Mouse (Mus musculus) layer of hippocampus, postnatal 14 days (tissue): ENCODE results near the gene Apex1. TPM values are rescaled to one million over a fixed set of nuclear protein-coding genes. Genes with fewer than 3 reads are reported as not detected.
A peak's percentile ranks its signal among the peaks of the same experiment; 100 is the strongest.
"Not testable (repeated sequence)": the region's sequence is repeated elsewhere in the genome, so short reads cannot be mapped to it uniquely, and the experiment has no call there.

ENCODE experiments used
- DNase-seq, 2 experiments: peaks; one replicate each; pipeline ENCODE4 v3.0.0; 2021 to 2022; ENCODE audit warnings: low spot score in 2 of 2, mixed read lengths in 1 of 2
- total RNA-seq, 2 experiments: library from RNA; stranded (reverse); gene quantifications; 2 replicates each; pipeline ENCODE4 v1.2.3; 2021

The Apex1 gene
- total RNA-seq, 2 experiments from 2014 or later: 66.3 to 71.3 TPM

DNA sequence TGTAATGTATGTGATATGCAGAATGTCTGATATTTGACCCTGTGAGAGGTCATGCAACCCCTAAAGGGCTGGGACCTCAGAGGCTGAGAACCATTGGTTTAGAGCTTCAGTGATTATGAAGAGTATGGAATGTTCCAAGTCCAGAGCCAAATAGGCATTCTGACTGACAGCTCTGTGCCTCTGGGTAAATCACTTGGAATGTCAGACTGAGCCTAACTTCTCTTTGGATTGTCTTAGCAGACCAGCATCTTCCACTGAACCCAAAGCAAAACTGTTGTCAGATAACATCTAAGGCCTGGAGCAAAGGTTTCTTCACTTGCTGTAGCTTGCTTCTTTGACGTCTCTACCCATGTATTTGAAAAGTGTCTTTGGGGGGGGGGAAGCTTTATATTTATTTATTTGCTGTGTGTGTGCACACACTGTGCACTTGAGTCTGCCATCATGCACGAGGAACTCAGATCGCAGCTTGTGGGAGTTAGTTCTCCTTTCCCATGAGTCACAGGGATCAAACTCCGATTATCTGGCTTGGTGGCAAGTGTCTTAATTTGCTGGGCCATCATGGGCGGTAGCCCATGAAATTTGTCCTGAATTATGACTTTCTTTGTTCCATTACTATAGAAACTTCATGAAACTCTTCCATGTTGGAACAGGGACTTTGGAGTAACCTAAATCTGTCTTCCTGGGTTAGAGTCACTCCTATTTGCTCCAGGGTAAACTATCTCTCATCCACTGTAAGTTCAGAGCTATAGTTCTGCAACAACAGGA, 43.6 kb downstream of the Apex1 start:
- no peak for DNase-seq

DNA sequence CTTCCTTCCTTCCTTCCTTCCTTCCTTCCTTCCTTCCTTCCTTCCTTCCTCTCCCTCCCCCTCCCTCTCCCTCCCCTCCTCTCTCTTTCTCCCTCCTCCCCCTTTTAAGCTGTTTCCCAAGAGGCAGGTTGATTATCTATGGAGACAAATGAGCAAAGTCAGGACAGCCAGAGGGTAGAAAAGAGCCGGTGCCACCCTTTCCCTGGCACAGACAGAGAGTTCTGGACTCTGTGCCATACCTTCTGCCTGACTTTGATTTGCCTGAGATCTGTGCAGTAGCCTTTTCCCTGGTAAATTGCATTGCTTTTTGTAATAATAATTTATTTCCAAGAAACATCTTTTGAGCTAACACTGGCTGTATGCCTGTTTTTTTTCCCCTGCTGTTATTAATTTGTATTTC, 44.3 kb downstream of the Apex1 start:
- peak; percentile 9 to 21 for DNase-seq

DNA sequence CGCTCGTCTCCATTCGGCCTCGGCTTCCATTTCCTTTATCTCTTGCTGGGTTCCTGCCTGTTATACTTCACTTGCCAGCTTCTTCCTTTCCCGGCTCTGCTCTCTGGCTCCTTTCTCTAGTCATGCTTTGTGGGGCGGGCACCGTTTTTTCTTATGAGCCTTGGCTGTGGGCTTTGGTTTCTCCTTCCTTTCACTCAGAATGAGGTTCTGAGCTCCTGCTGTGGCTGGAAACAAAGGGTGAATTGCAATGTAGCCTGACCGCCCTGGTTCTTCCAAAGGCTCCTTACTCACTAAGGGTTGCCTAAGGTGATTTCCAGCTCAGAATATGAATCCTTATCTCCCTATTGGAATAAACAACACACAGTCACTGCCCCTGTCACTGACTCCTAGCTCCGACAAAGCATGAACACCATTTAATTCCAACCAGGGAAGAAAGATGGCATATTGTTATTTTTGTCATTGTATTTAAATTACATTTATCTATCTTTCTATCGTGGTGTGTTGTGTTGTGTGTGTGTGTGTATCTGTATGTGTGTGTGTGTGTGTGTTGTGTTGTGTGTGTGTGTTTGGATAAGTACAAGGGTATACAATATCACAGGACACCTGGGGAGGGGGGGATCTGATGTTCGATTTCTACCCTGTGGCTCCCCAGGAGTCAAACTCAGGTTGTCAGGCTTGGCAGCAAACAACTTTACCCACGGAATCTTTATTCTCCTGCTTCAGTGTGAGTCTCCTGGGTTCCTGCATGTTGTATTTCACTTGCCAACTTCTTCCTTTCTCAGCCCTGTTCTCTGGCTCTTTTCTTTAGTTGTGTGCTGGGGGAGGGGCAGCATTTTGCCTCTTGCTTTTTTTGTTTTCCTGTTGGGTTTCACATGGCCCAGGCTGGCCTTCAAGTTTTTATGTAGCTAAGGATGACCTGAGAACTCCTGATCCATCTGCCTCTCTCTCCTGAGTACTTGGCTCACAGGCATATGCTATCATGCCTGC, 45.1 kb downstream of the Apex1 start:
- peak; percentile 50 to 81 for DNase-seq

DNA sequence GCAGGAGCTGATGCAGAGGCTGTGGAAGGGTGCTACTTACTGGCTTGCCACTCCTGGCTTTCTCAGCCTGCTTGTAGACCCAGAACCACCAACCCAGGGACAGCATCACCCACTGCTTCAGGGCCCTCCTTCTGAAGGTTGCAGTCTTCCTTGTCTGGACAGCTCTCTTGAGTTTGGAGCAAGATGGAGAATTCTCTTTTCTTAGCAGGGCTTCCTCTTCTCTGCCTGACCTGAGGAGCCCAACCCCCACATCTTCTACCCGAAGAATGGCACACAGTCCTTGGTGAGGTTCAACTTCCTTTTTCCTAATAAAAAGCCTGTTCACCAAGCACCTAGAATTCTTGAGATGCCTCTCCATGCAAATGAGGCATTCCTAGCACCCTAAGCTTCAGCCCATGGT, 46.1 kb downstream of the Apex1 start:
- no peak for DNase-seq

DNA sequence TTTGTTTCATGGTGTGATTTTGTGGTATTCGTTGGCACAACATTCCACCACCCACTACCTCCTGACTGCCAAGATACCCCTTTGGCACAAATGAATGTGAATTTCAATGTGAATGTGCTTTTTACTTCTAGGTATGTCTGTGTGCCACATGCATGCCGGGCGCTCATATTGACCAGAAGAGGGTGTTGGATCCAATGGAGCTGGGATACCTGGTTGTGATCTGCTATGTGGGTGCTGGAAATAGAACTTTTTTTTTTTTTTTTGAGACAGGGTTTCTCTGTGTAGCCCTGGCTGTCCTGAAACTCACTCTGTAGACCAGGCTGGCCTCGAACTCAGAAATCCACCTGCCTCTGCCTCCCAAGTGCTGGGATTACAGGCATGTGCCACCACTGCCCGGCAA, 48.3 kb downstream of the Apex1 start:
- DNase-seq: not testable (repeated sequence)

- no peak for DNase-seq
Measured at GRCm38 (mm10) chr14:50973700-50974099, 48.9 kb downstream of the Apex1 start.

DNA sequence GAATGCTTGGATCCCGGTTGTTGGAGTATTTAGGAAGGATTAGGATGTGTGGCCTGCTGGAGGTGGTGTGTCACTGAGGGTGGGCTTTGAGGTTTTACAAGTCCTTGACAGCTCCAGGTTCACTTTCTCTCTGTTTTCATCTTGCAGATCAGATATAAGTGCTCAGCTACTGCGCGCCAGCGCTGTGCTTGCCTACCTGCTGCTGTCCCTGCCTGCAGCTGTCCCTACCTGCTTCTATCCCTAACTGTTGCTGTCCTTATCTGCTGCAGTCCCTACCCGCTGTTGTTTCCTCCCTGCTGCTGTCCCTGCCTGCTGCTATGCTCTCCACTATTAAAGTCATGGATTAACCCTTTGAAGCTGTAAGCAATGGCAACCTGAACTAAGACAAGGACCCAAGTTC, 50.2 kb downstream of the Apex1 start:
- no peak for DNase-seq

GRCm38 (mm10) chr14:50976674-50977073, 51.9 kb downstream of the Apex1 start:
- DNase-seq: no peak

Other genes starting within 250 kb of the Apex1 start
- gene Olfr747, start 231.8 kb upstream of the Apex1 start, total RNA-seq: not detected
- gene Olfr748, start 217.6 kb upstream of the Apex1 start, total RNA-seq: not detected
- gene Olfr749, start 179.9 kb upstream of the Apex1 start, total RNA-seq: not detected
- 10 to 100 TPM; 66.0 to 67.9 TPM for gene Ttc5, start 139.4 kb upstream of the Apex1 start, total RNA-seq
- 1 to 10 TPM in 1 of 2 experiments, under 1 TPM in 1; 0.28 to 1.9 TPM for gene Ccnb1ip1, start 117.2 kb upstream of the Apex1 start, total RNA-seq
- 10 to 100 TPM; 21.6 to 30.1 TPM for gene Parp2, start 117.1 kb upstream of the Apex1 start, total RNA-seq
- gene Tep1, start 54.4 kb upstream of the Apex1 start, total RNA-seq: 1 to 10 TPM; 2.7 to 6.1 TPM
- gene Klhl33, start 27.5 kb upstream of the Apex1 start, total RNA-seq: 1 to 10 TPM; 2.4 to 2.5 TPM
- gene Osgep, start 75 bp upstream of the Apex1 start, total RNA-seq: 10 to 100 TPM; 30.9 to 42.8 TPM
- 10 to 100 TPM; 77.4 to 86.4 TPM for gene Pip4p1, start 5.9 kb downstream of the Apex1 start, total RNA-seq
- gene Pnp, start 6.1 kb downstream of the Apex1 start, total RNA-seq: 10 to 100 TPM; 11.8 to 14.8 TPM
- 10 to 100 TPM; 11.5 to 20.3 TPM for gene Gm49342, start 19.5 kb downstream of the Apex1 start, total RNA-seq
- gene Pnp2, start 31.0 kb downstream of the Apex1 start, total RNA-seq: under 1 TPM; 0.52 to 0.92 TPM
- under 1 TPM; 0.24 to 0.35 TPM for gene Rnase10, start 82.8 kb downstream of the Apex1 start, total RNA-seq
- not detected for gene Rnase9, start 116.9 kb downstream of the Apex1 start, total RNA-seq
- not detected for gene Rnase11, start 125.2 kb downstream of the Apex1 start, total RNA-seq
- gene Rnase12, start 132.7 kb downstream of the Apex1 start, total RNA-seq: not detected
- gene Olfr750, start 149.5 kb downstream of the Apex1 start, total RNA-seq: not detected
- gene Rnase4, start 166.1 kb downstream of the Apex1 start, total RNA-seq: 10 to 100 TPM; 19.8 to 20.8 TPM
- gene Ang, start 166.2 kb downstream of the Apex1 start, total RNA-seq: 1 to 10 TPM; 4.7 to 5.6 TPM
- gene Eddm3b, start 189.5 kb downstream of the Apex1 start, total RNA-seq: not detected
- gene Rnase6, start 198.9 kb downstream of the Apex1 start, total RNA-seq: under 1 TPM in 1 of 2 experiments, not detected in 1; 0.74 TPM
- 1 to 10 TPM; 1.0 to 1.1 TPM for gene Rnase1, start 221.8 kb downstream of the Apex1 start, total RNA-seq
- gene Rnase2b, start 237.3 kb downstream of the Apex1 start, total RNA-seq: not detected